Mouse (Mus musculus) hematopoietic stem cell, adult 5-6 weeks (primary cell): ENCODE measurements around the gene Vps36. TPM values are rescaled to one million over a fixed set of nuclear protein-coding genes. Genes with fewer than 3 reads are reported as not detected.

Experiments used
- ATAC-seq, 2 experiments: fragments of 125-278 bp in 1 of 2; replicated peaks in 1 of 2; 2 replicates each; pipeline ENCODE4 v1.8.0; 2016 to 2017; ENCODE audit warnings: inconsistent platforms in 2 of 2, mild to moderate bottlenecking in 2 of 2, moderate number of reproducible peaks in 2 of 2, low read depth in 1 of 2, moderate TSS enrichment in 1 of 2; ENCODE audit not compliant: low FRiP score in 2 of 2, poor library complexity in 2 of 2, severe bottlenecking in 2 of 2, insufficient read depth in 1 of 2, low TSS enrichment in 1 of 2
- total RNA-seq: library from RNA; stranded (forward); fragments of 172-1452, 232-1000 nt; gene quantifications from 2 replicates; pipeline ENCODE4 v1.2.3, GENCODE M21; 2017

The Vps36 gene
- total RNA-seq, 1 experiment from 2014 or later = 68.1 TPM

GRCm38 (mm10) chr8:22264787-22265186 lies 72.2 kb downstream of the Vps36 start:
- no peak for ATAC-seq

- ATAC-seq = no peak
Observed at GRCm38 (mm10) chr8:22265194-22265593, 72.6 kb downstream of the Vps36 start.

- no peak for ATAC-seq
Observed at GRCm38 (mm10) chr8:22266809-22267208, 74.2 kb downstream of the Vps36 start.

Other genes starting within 250 kb of the Vps36 start
- gene Defb13, start 246.0 kb upstream of the Vps36 start, total RNA-seq = not detected in 2 replicates
- gene Fam90a1a, start 234.1 kb upstream of the Vps36 start, total RNA-seq = not detected in 2 replicates
- not detected in 2 replicates for gene Ccdc70, start 223.0 kb upstream of the Vps36 start, total RNA-seq
- gene Atp7b, start 132.5 kb upstream of the Vps36 start, total RNA-seq = 1.4 and 3.9 TPM in 2 replicates
- gene Alg11, start 132.1 kb upstream of the Vps36 start, total RNA-seq = 11.9 and 17.9 TPM in 2 replicates
- not detected in 2 replicates for gene Nek5, start 67.8 kb upstream of the Vps36 start, total RNA-seq
- 3.7 and 5.1 TPM in 2 replicates for gene Nek3, start 26.4 kb upstream of the Vps36 start, total RNA-seq
- 40.8 and 50.3 TPM in 2 replicates for gene Ckap2, start 7.0 kb upstream of the Vps36 start, total RNA-seq
- gene Thsd1, start 34.5 kb downstream of the Vps36 start, total RNA-seq = 12.0 and 17.0 TPM in 2 replicates
- gene Tpte, start 90.6 kb downstream of the Vps36 start, total RNA-seq = not detected in 2 replicates
- 14.4 and 15.3 TPM in 2 replicates for gene Slc25a15, start 205.8 kb downstream of the Vps36 start, total RNA-seq
- 23.8 and 31.4 TPM in 2 replicates for gene Mrps31, start 218.6 kb downstream of the Vps36 start, total RNA-seq